Mouse (Mus musculus) liver, embryonic 14.5 days (tissue): ENCODE data around the gene Capzb. TPM values are rescaled to one million over a fixed set of nuclear protein-coding genes. Genes with fewer than 3 reads are reported as not detected.
A peak's percentile ranks its signal among the peaks of the same experiment; 100 is the strongest.

ENCODE experiments used
- ATAC-seq: fragments of 200-750 bp; cut with Nextera tagmentation; 2 replicates; pipeline ENCODE4 v1.8.0; 2017; ENCODE audit warnings: moderate number of reproducible peaks, mild to moderate bottlenecking, moderate library complexity; ENCODE audit not compliant: insufficient read depth
- DNase-seq, 3 experiments: peaks; one replicate each; pipeline ENCODE4 v3.0.0-alpha.2; 2012 to 2013; ENCODE audit warnings: low read depth in 3 of 3, low spot score in 3 of 3
- H3K27ac ChIP-seq: fragments of 300-500 bp; sonication (generic); 2 replicates; pipeline ENCODE4 v1.5.1; 2014; ENCODE audit warnings: moderate library complexity, mild to moderate bottlenecking, control low read depth, inconsistent platforms
- H3K27me3 ChIP-seq: fragments of 300-500 bp; sonication (generic); 2 replicates; pipeline ENCODE4 v1.6.1; 2014; ENCODE audit warnings: mild to moderate bottlenecking, low read length, moderate library complexity; ENCODE audit not compliant: control insufficient read depth, insufficient read depth
- H3K36me3 ChIP-seq: fragments of 300-500 bp; sonication (generic); replicated peaks from 2 replicates; pipeline ENCODE4 v1.6.1; 2014; ENCODE audit warnings: low read depth; ENCODE audit not compliant: control insufficient read depth, insufficient read depth
- H3K4me1 ChIP-seq, 2 experiments: fragments of 200-500 bp in 1 of 2; fragments of 300-500 bp in 1 of 2; sonication (generic) in 1 of 2; replicated peaks; 2 replicates each; pipeline ENCODE4 v1.6.1; 2012 to 2014; ENCODE audit warnings: antibody characterized with exemption in 1 of 2, inconsistent platforms in 1 of 2, low read length in 1 of 2; ENCODE audit not compliant: control insufficient read depth in 2 of 2, insufficient read depth in 2 of 2
- H3K4me2 ChIP-seq: fragments of 300-500 bp; sonication (generic); 2 replicates; pipeline ENCODE4 v1.6.1; 2014; ENCODE audit warnings: low read depth, mild to moderate bottlenecking, control low read depth, moderate library complexity
- H3K4me3 ChIP-seq, 2 experiments: fragments of 200-500 bp in 1 of 2; fragments of 300-500 bp in 1 of 2; sonication (generic) in 1 of 2; 2 replicates each; pipeline ENCODE4 v1.5.1; 2012 to 2014; ENCODE audit warnings: low read depth in 2 of 2, low read length in 2 of 2, mild to moderate bottlenecking in 2 of 2, control low read depth in 1 of 2, inconsistent platforms in 1 of 2, moderate library complexity in 1 of 2; ENCODE audit not compliant: insufficient read depth in 1 of 2
- H3K9ac ChIP-seq: fragments of 300-500 bp; sonication (generic); replicated peaks from 2 replicates; pipeline ENCODE4 v1.6.1; 2014; ENCODE audit warnings: mild to moderate bottlenecking, control low read depth, moderate library complexity
- H3K9me3 ChIP-seq: fragments of 300-500 bp; sonication (generic); 2 replicates; pipeline ENCODE4 v1.6.1; 2016; ENCODE audit warnings: low read length, mixed read lengths; ENCODE audit not compliant: control insufficient read depth
- CTCF ChIP-seq: IDR thresholded peaks from 2 replicates; pipeline ENCODE4 v1.5.1; 2016; ENCODE audit warnings: antibody characterized with exemption, low read depth, control low read depth
- EP300 ChIP-seq: IDR thresholded peaks from 2 replicates; pipeline ENCODE4 v1.6.1; 2016; ENCODE audit warnings: antibody characterized with exemption, low read depth
- WGBS: fragments of 180-500 bp; shearing (Covaris S2); extraction: QIAGEN DNeasy Blood & Tissue Kit; methylation state at CpG from one replicate; pipeline ENCODE4 v1.1.7; 2014; ENCODE audit not compliant: insufficient replicate concordance; 5-methylcytosine and 5-hydroxymethylcytosine counted together
- polyA plus RNA-seq, 2 experiments: library from polyadenylated mRNA; depleted of rRNA in 1 of 2; stranded (reverse) in 1 of 2; unstranded in 1 of 2; fragments of >200 nt; fragmentation: Nextera tagmentation in 1 of 2; extraction: Ambion mirVana in 1 of 2; gene quantifications; 2 replicates each; pipeline versions ENCODE4 v1.2.1 to v1.2.3; 2012 to 2014

The Capzb gene
- polyA plus RNA-seq, 2 experiments, result 63.0 to 110 TPM

- TF ChIP-seq CTCF, result no peak
- no peak for TF ChIP-seq EP300
- H3K27ac ChIP-seq, result no peak overlapping the region
- H3K36me3 ChIP-seq, result no peaks in the 10 kb centered on the region
- ATAC-seq (no peak), DNase-seq (no peak)
- H3K27me3 ChIP-seq, result no peaks in the 10 kb centered on the region
- peaks cover 0 to 3% of the 10 kb centered on the region in 2 experiments; a peak in 1 of 4 replicates for H3K4me1 ChIP-seq
- no peak overlapping the region for H3K9ac ChIP-seq
- H3K4me3 ChIP-seq, result no peak overlapping the region
- whole genome bisulfite sequencing, result 70% methylated on average over 4 of the region's 4 CpGs
- H3K4me2 ChIP-seq, result no peak overlapping the region
- H3K9me3 ChIP-seq, result no peaks in the 10 kb centered on the region
Measured at GRCm38 (mm10) chr4:139297566-139297965, 104.9 kb downstream of the Capzb start.

GRCm38 (mm10) chr4:139298671-139299366 is 106.1 kb downstream of the Capzb start:
- no peaks in the 10 kb centered on the region for H3K36me3 ChIP-seq
- H3K27ac ChIP-seq, result no peak overlapping the region
- 67% methylated on average over 12 of the region's 12 CpGs for WGBS
- H3K9ac ChIP-seq, result no peak overlapping the region
- H3K4me2 ChIP-seq, result no peak overlapping the region
- no peaks in the 10 kb centered on the region for H3K9me3 ChIP-seq
- DNase-seq (no peak), ATAC-seq (0 out of 2 replicates have a peak, but pooled peaks have one; percentile 12)
- H3K4me3 ChIP-seq, result no peak overlapping the region
- TF ChIP-seq EP300, result no peak
- no peak for TF ChIP-seq CTCF
- H3K27me3 ChIP-seq, result no peaks in the 10 kb centered on the region
- peaks cover 0 to 3% of the 10 kb centered on the region in 2 experiments; a peak in 1 of 4 replicates for H3K4me1 ChIP-seq

GRCm38 (mm10) chr4:139301780-139302179 is 109.1 kb downstream of the Capzb start:
- Histone ChIP-seq H3K9me3 (no peaks in the 10 kb centered on the region), H3K4me2 (no peak overlapping the region), H3K27ac (no peak overlapping the region), H3K4me3 (no peak overlapping the region), H3K27me3 (no peaks in the 10 kb centered on the region), H3K9ac (no peak overlapping the region), H3K4me1 (peaks cover 0 to 3% of the 10 kb centered on the region in 2 experiments; a peak in 1 of 4 replicates), H3K36me3 (no peaks in the 10 kb centered on the region)
- no peak for ATAC-seq
- 79% methylated on average over 8 of the region's 8 CpGs for WGBS
- no peak for TF ChIP-seq EP300
- TF ChIP-seq CTCF, result no peak
- no peak for DNase-seq

GRCm38 (mm10) chr4:139302241-139302640 is 109.5 kb downstream of the Capzb start:
- H3K4me3 ChIP-seq, result no peak overlapping the region
- H3K27ac ChIP-seq, result no peak overlapping the region
- peaks cover 0 to 3% of the 10 kb centered on the region in 2 experiments; a peak in 1 of 4 replicates for H3K4me1 ChIP-seq
- WGBS, result 66% methylated on average over 5 of the region's 5 CpGs
- no peak for ATAC-seq
- DNase-seq, result no peak
- TF ChIP-seq EP300 (no peak), CTCF (no peak)
- H3K36me3 ChIP-seq, result no peaks in the 10 kb centered on the region
- H3K4me2 ChIP-seq, result no peak overlapping the region
- H3K9ac ChIP-seq, result no peak overlapping the region
- no peaks in the 10 kb centered on the region for H3K27me3 ChIP-seq
- no peaks in the 10 kb centered on the region for H3K9me3 ChIP-seq

GRCm38 (mm10) chr4:139305521-139305920 is 112.8 kb downstream of the Capzb start:
- TF ChIP-seq CTCF, result no peak
- no peak for TF ChIP-seq EP300
- Histone ChIP-seq H3K4me2 (no peak overlapping the region), H3K27me3 (no peaks in the 10 kb centered on the region), H3K36me3 (no peaks in the 10 kb centered on the region), H3K27ac (no peak overlapping the region), H3K4me3 (no peak overlapping the region), H3K9me3 (no peaks in the 10 kb centered on the region), H3K9ac (no peak overlapping the region), H3K4me1 (peaks cover 4 to 5% of the 10 kb centered on the region in 2 experiments; a peak in 3 of 4 replicates)
- WGBS, result 84% methylated on average over 3 of the region's 3 CpGs
- DNase-seq (no peak), ATAC-seq (no peak)
